Mouse (Mus musculus) thymus, postnatal 36 days (tissue): ENCODE results near the gene Smco2.
A peak's percentile ranks its signal among the peaks of the same experiment; 100 is the strongest.
"Not testable (repeated sequence)": the region's sequence is repeated elsewhere in the genome, so short reads cannot be mapped to it uniquely, and the experiment has no call there.

Experiments used
- DNase-seq, 2 experiments: peaks; one replicate each; pipeline ENCODE4 v3.0.0; 2022; ENCODE audit warnings: mixed read lengths in 2 of 2

The Smco2 gene

GRCm38 (mm10) chr6:146863154-146863553, 13.2 kb downstream of the Smco2 start:
- no peak for DNase-seq

GRCm38 (mm10) chr6:146864370-146864769, 14.5 kb downstream of the Smco2 start:
- not testable (repeated sequence) for DNase-seq

- no peak for DNase-seq
These were observed 15.8 kb downstream of the Smco2 start for GRCm38 (mm10) chr6:146865701-146866100.

GRCm38 (mm10) chr6:146871975-146872374, 22.1 kb downstream of the Smco2 start:
- DNase-seq: no peak

GRCm38 (mm10) chr6:146874415-146874814, 24.5 kb downstream of the Smco2 start:
- DNase-seq: no peak

- no peak for DNase-seq
These were observed 26.9 kb downstream of the Smco2 start for GRCm38 (mm10) chr6:146876820-146877219.

GRCm38 (mm10) chr6:146877425-146878045, 27.6 kb downstream of the Smco2 start:
- DNase-seq: no peak

GRCm38 (mm10) chr6:146878926-146879325, 29.0 kb downstream of the Smco2 start:
- no peak for DNase-seq

- DNase-seq: no peak
These were observed 30.0 kb downstream of the Smco2 start for GRCm38 (mm10) chr6:146879856-146880255.

GRCm38 (mm10) chr6:146880296-146880695, 30.4 kb downstream of the Smco2 start:
- DNase-seq: no peak

- DNase-seq: no peak
These were observed 32.2 kb downstream of the Smco2 start for GRCm38 (mm10) chr6:146881896-146882770.

GRCm38 (mm10) chr6:146883426-146883825, 33.5 kb downstream of the Smco2 start:
- DNase-seq: no peak

- no peak for DNase-seq
These were observed 34.3 kb downstream of the Smco2 start for GRCm38 (mm10) chr6:146884171-146884570.

GRCm38 (mm10) chr6:146884851-146885250, 34.9 kb downstream of the Smco2 start:
- DNase-seq: no peak

- peak; percentile 94 for DNase-seq
These were observed 38.2 kb downstream of the Smco2 start, which contains the start of gene Ppfibp1 for GRCm38 (mm10) chr6:146887958-146888659. TSS of gene Ppfibp1 (plus strand) at chr6:146888487.

GRCm38 (mm10) chr6:146888660-146889490, 39.0 kb downstream of the Smco2 start:
- no peak for DNase-seq

- no peak for DNase-seq
These were observed 40.3 kb downstream of the Smco2 start for GRCm38 (mm10) chr6:146890215-146890614.

GRCm38 (mm10) chr6:146890633-146891032, 40.7 kb downstream of the Smco2 start:
- DNase-seq: no peak

GRCm38 (mm10) chr6:146893890-146894289, 44.0 kb downstream of the Smco2 start:
- no peak for DNase-seq

GRCm38 (mm10) chr6:146898709-146899108, 48.8 kb downstream of the Smco2 start:
- no peak for DNase-seq

- no peak for DNase-seq
These were observed 49.7 kb downstream of the Smco2 start for GRCm38 (mm10) chr6:146899647-146900046.

GRCm38 (mm10) chr6:146901929-146902328, 52.0 kb downstream of the Smco2 start:
- DNase-seq: no peak
